Mouse (Mus musculus) hindbrain, postnatal 0 days (tissue): ENCODE results near the gene Cadm3. TPM values are rescaled to one million over a fixed set of nuclear protein-coding genes. Genes with fewer than 3 reads are reported as not detected.
A peak's percentile ranks its signal among the peaks of the same experiment; 100 is the strongest.

ENCODE experiments used
- ATAC-seq: fragments of 200-750 bp; cut with Nextera tagmentation; 2 replicates; pipeline ENCODE4 v1.8.0; 2017; ENCODE audit warnings: mild to moderate bottlenecking, moderate TSS enrichment, moderate library complexity
- DNase-seq: peaks from one replicate; pipeline ENCODE4 v3.0.0-alpha.2; 2015; ENCODE audit warnings: low spot score
- H3K27ac ChIP-seq: fragments of 300-500 bp; sonication (generic); 2 replicates; pipeline ENCODE4 v1.5.1; 2014; ENCODE audit warnings: mild to moderate bottlenecking
- H3K27me3 ChIP-seq: fragments of 300-500 bp; sonication (generic); 2 replicates; pipeline ENCODE4 v1.6.1; 2014; ENCODE audit warnings: low read length, mixed read lengths; ENCODE audit not compliant: insufficient read depth
- H3K36me3 ChIP-seq: fragments of 300-500 bp; sonication (generic); 2 replicates; pipeline ENCODE4 v1.6.1; 2014; ENCODE audit warnings: low read length, mixed read lengths; ENCODE audit not compliant: insufficient read depth
- H3K4me1 ChIP-seq: fragments of 300-500 bp; sonication (generic); 2 replicates; pipeline ENCODE4 v1.6.1; 2014; ENCODE audit warnings: antibody characterized with exemption, low read length, mixed read lengths; ENCODE audit not compliant: insufficient read depth
- H3K4me2 ChIP-seq: fragments of 300-500 bp; sonication (generic); 2 replicates; pipeline ENCODE4 v1.6.1; 2014; ENCODE audit warnings: low read depth, mild to moderate bottlenecking, low read length, moderate library complexity, mixed read lengths
- H3K4me3 ChIP-seq: fragments of 300-500 bp; sonication (generic); 2 replicates; pipeline ENCODE4 v1.5.1; 2014; ENCODE audit warnings: low read length
- H3K9ac ChIP-seq: fragments of 300-500 bp; sonication (generic); replicated peaks from 2 replicates; pipeline ENCODE4 v1.6.1; 2014; ENCODE audit warnings: mild to moderate bottlenecking, low read length, moderate library complexity, mixed read lengths
- H3K9me3 ChIP-seq: fragments of 300-500 bp; sonication (generic); 2 replicates; pipeline ENCODE4 v1.6.1; 2016; ENCODE audit warnings: low read length, mixed read lengths
- CTCF ChIP-seq: IDR thresholded peaks from 2 replicates; pipeline ENCODE4 v1.5.1; 2016; ENCODE audit warnings: antibody characterized with exemption, control low read depth, low read depth
- WGBS: fragments of 180-500 bp; shearing (Covaris S2); extraction: QIAGEN DNeasy Blood & Tissue Kit; methylation state at CpG from one replicate; pipeline ENCODE4 v1.1.7; 2014; 5-methylcytosine and 5-hydroxymethylcytosine counted together
- polyA plus RNA-seq: library from polyadenylated mRNA; unstranded; fragments of >200 nt; fragmentation: Nextera tagmentation; extraction: Ambion mirVana; gene quantifications from 2 replicates; pipeline ENCODE4 v1.2.1, GENCODE M21; 2015
- total RNA-seq: library from RNA; depleted of rRNA; stranded (reverse); fragments of >200 nt; gene quantifications from 2 replicates; pipeline ENCODE4 v1.2.3, GENCODE M21; 2014

Gene Cadm3
- total and polyA plus RNA-seq, 2 experiments from 2014 or later: 52.5 to 533 TPM

DNA sequence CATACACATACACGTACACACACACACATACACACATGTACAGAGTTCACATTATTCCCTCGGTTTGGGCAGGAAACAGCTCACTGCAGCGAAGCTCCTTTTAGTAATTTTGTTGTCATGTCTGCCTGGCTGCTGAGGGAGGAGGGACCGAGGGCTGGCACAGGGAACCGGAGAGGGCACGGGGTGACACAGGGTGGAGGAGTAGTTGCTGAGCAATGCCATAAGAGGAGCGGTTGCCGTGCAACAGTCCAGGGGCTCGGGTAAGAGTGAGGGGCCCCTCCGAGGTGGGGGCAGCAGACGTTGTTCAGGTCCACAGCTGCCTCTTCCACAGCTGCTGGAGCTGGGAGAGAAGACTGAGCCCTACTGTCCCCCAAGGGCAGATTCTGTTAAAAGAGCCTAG, 31.6 kb downstream of the Cadm3 start:
- no peak; the same call in 1 of the 2 replicates for ATAC-seq
- Histone ChIP-seq H3K36me3 (peaks cover 27% of the 10 kb centered on the region; the same call in 1 of the 2 replicates), H3K27me3 (no peaks in the 10 kb centered on the region), H3K27ac (no peak overlapping the region), H3K4me2 (no peak overlapping the region), H3K9me3 (no peaks in the 10 kb centered on the region), H3K4me3 (no peak overlapping the region), H3K9ac (no peak overlapping the region), H3K4me1 (no peaks in the 10 kb centered on the region)
- DNase-seq: no peak
- TF ChIP-seq CTCF: no peak
- 30% methylated on average over 11 of the region's 11 CpGs for WGBS

GRCm38 (mm10) chr1:173333312-173334253, 33.9 kb downstream of the Cadm3 start, which contains the start of gene Ackr1:
Gene Ackr1, minus strand, starts transcription at chr1:173333750.
- DNase-seq (no peak), ATAC-seq (no peak)
- H3K4me3 ChIP-seq: no peak within 1 kb of the TSS
- no peaks in the 10 kb centered on the region for H3K9me3 ChIP-seq
- H3K4me2 ChIP-seq: no peak within 1 kb of the TSS
- 75% methylated on average over 9 of the region's 9 CpGs for WGBS
- TF ChIP-seq CTCF: no peak
- H3K9ac ChIP-seq: no peak within 1 kb of the TSS
- H3K27me3 ChIP-seq: no peaks in the 10 kb centered on the region
- peak within 1 kb of the TSS; percentile 8; the same call in 1 of the 2 replicates for H3K27ac ChIP-seq
- H3K36me3 ChIP-seq: peaks cover 18% of the 10 kb centered on the region; the same call in 1 of the 2 replicates
- no peaks in the 10 kb centered on the region for H3K4me1 ChIP-seq

GRCm38 (mm10) chr1:173332418-173332817, 35.1 kb downstream of the Cadm3 start:
- TF ChIP-seq CTCF: no peak
- H3K9me3 ChIP-seq: no peaks in the 10 kb centered on the region
- no peaks in the 10 kb centered on the region for H3K27me3 ChIP-seq
- no peak overlapping the region for H3K4me2 ChIP-seq
- ATAC-seq (peak; percentile 69), DNase-seq (peak; percentile 57)
- H3K9ac ChIP-seq: no peak overlapping the region
- 59% methylated on average over 5 of the region's 5 CpGs for WGBS
- no peak overlapping the region for H3K4me3 ChIP-seq
- H3K4me1 ChIP-seq: no peaks in the 10 kb centered on the region
- peaks cover 9% of the 10 kb centered on the region; the same call in 1 of the 2 replicates for H3K36me3 ChIP-seq
- H3K27ac ChIP-seq: peak overlapping the region; percentile 48; the same call in 1 of the 2 replicates

DNA sequence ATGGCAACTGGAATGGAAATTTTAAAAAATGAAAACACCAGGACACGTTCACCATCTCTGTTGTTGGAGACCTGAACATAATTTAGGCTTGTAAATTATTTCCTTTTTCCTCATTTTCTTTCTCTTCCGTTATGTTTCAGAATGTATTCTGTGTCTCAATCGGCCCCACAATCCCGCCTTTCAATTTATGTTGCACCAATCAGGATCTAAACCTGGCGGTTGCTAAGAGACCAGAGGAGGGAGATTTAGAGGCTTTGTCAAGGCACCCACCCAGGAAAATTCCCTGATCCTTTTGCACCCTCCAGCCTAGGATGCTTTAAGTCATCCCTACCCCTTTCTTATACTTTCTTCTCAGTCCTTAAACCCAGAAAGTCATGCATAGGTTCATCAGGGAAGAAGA, 37.8 kb downstream of the Cadm3 start:
- no peaks in the 10 kb centered on the region for H3K9me3 ChIP-seq
- ATAC-seq: no peak
- no peak for TF ChIP-seq CTCF
- peak; percentile 52 for DNase-seq
- no peaks in the 10 kb centered on the region for H3K36me3 ChIP-seq
- H3K9ac ChIP-seq: no peak overlapping the region
- H3K4me3 ChIP-seq: no peak overlapping the region
- H3K4me2 ChIP-seq: no peak overlapping the region
- no peaks in the 10 kb centered on the region for H3K27me3 ChIP-seq
- no peak overlapping the region for H3K27ac ChIP-seq
- no peaks in the 10 kb centered on the region for H3K4me1 ChIP-seq
- WGBS: 74% methylated on average over 5 of the region's 5 CpGs

DNA sequence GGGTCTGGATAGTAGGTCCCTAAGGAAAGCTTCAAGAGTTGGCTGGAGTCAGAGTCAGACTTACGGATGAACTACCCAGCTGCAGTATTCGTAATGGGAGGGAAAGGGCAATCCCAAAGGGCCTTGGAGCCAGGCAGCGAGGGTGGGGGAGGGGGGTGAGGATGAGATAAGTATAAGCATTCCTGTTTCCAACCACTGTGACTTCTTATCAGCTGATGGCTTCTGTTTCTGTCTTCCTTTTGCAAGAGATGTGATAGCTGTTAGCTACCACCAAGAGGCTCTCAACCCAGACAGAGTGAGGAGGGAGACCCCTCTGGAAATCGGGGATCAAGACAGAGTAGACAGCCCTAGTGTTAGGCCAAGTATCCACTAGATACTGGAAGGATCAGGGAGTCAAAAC, 38.3 kb downstream of the Cadm3 start:
- ATAC-seq: no peak
- H3K27ac ChIP-seq: no peak overlapping the region
- no peaks in the 10 kb centered on the region for H3K36me3 ChIP-seq

GRCm38 (mm10) chr1:173328446-173328845, 39.0 kb downstream of the Cadm3 start:
- DNase-seq (no peak), ATAC-seq (no peak)
- no peak overlapping the region for H3K4me3 ChIP-seq
- no peaks in the 10 kb centered on the region for H3K27me3 ChIP-seq
- 47% methylated on average over 8 of the region's 8 CpGs for WGBS
- H3K27ac ChIP-seq: no peak overlapping the region
- H3K36me3 ChIP-seq: no peaks in the 10 kb centered on the region
- H3K9ac ChIP-seq: no peak overlapping the region
- H3K4me1 ChIP-seq: no peaks in the 10 kb centered on the region
- no peak for TF ChIP-seq CTCF
- H3K9me3 ChIP-seq: no peaks in the 10 kb centered on the region
- H3K4me2 ChIP-seq: no peak overlapping the region

More for the DNA sequence above, 38.3 kb downstream of the Cadm3 start:
- DNase-seq: no peak
- Histone ChIP-seq H3K4me1 (no peaks in the 10 kb centered on the region), H3K4me3 (no peak overlapping the region), H3K9me3 (no peaks in the 10 kb centered on the region), H3K27me3 (no peaks in the 10 kb centered on the region), H3K9ac (no peak overlapping the region), H3K4me2 (no peak overlapping the region)
- WGBS: 62% methylated on average over 4 of the region's 4 CpGs
- TF ChIP-seq CTCF: no peak

GRCm38 (mm10) chr1:173326552-173326951, 40.9 kb downstream of the Cadm3 start:
- Histone ChIP-seq H3K27ac (no peak overlapping the region), H3K36me3 (no peaks in the 10 kb centered on the region), H3K4me1 (no peaks in the 10 kb centered on the region), H3K9me3 (no peaks in the 10 kb centered on the region), H3K9ac (no peak overlapping the region), H3K27me3 (no peaks in the 10 kb centered on the region), H3K4me3 (no peak overlapping the region), H3K4me2 (no peak overlapping the region)
- DNase-seq (no peak), ATAC-seq (no peak)
- TF ChIP-seq CTCF: no peak
- WGBS: 68% methylated on average over 1 of the region's 1 CpGs
